Mouse (Mus musculus) brain, embryonic 14.5 days (tissue): Measurements from ENCODE around the gene Ppm1n. TPM values are rescaled to one million over a fixed set of nuclear protein-coding genes. Genes with fewer than 3 reads are reported as not detected.

ENCODE experiments used
- DNase-seq: peaks from one replicate; pipeline ENCODE4 v3.0.0-alpha.2; 2011; ENCODE audit warnings: low read depth
- CTCF ChIP-seq: fragments of 200-500 bp; IDR thresholded peaks from 2 replicates; pipeline ENCODE4 v1.5.1; 2012; ENCODE audit warnings: inconsistent platforms, mild to moderate bottlenecking, moderate library complexity, borderline replicate concordance; ENCODE audit not compliant: insufficient read depth, insufficient read length; ENCODE audit errors: extremely low read depth
- POLR2A ChIP-seq: fragments of 200-500 bp; IDR thresholded peaks from 2 replicates; pipeline ENCODE4 v1.6.1; 2012; ENCODE audit warnings: mild to moderate bottlenecking, inconsistent platforms, borderline replicate concordance; ENCODE audit not compliant: poor library complexity, insufficient read depth, insufficient read length, severe bottlenecking; ENCODE audit errors: extremely low read depth
- polyA plus RNA-seq: library from polyadenylated mRNA; depleted of rRNA; stranded (reverse); fragments of >200 nt; gene quantifications from 2 replicates; pipeline ENCODE4 v1.2.3, GENCODE M21; 2012

The Ppm1n gene
- polyA plus RNA-seq, 1 experiment: 1.1 TPM

DNA sequence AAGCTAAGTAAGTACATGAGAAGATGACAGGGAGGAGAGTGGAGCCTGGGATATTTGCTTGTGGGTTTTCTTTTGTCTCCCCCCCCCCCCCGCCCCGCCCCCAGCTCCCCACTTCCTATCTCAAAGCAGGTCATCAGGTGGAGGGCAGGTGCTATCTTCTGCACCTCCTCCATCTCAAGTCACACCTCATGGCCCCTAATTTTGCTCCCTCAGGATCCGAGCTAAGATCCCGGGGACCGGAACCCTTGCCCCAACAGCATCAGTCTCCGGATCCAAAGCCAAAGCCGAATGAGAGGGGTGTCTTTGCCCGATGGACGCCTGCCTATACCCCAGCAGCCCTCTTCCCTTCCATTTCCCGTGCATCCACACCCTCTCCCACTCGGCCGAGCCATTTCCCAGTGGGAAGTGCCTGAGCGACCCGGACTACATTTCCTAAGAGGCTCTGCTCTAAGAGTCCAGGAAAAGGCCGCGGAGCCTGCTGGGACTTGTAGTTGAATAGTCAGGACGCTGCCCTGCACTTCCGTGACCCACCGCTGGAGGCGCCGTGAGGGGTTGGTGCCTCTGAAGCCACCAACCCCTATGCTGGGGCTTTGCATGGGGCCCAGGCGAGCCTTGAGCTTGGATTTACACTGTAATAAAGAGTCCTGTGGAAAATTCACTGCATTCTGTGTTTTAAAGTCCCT, 15.8 kb upstream of the Ppm1n start:
- DNase-seq: peak; percentile 95
- TF ChIP-seq CTCF: peak; percentile 97
- no peak for TF ChIP-seq POLR2A

DNA sequence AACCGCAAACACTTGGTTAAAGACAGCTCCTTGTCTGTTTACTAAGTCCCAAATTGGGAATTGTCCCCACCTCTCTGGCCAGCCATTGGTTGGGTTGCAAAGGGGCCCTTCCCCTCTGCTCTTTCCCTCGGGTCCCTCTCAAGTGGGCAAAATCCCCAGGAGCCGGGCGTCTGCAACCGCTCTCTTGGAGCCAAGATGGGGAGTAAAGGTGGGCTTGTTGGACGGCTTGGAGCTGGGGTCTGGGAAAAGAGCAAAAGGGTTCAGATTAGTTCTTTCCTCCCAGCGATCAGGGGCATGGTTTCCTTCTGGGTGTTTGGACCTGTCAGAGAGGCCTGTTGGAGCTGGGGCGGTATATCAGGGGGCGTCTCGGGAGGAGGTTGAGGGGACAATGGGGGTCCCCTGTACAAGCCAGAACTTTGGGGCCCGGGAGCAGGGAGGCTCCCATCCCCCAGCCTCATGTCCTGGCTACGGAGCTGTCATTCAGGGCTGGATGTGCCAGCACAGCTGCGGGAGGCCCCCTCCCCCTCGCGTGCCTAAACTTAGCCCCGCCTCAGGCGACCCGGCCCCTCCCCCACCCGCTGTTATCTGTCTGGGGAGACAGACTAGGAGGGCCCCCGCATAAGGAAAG, 11.2 kb upstream of the Ppm1n start:
- peak; percentile 58 for DNase-seq
- TF ChIP-seq CTCF (no peak), POLR2A (no peak)

DNA sequence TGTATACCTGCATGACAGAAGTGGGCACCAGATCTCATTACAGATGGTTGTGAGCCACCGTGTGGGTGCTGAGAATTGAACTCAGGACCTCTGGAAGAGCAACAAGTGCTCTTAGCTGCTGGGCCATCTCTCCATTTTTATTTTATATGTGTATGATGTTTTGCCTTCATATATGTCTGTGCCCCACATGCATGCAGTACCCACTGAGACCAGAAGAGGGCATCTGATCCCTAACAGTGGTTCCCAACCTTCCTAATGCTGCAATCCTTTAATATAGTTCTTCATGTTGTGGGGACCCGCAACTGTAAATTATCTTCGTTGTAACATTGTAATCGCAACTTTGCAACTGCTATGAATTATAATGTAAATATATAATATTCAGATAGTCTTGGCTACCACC, 4.9 kb upstream of the Ppm1n start:
- no peak for TF ChIP-seq POLR2A
- peak; percentile 69; the same call in 1 of the 2 replicates for TF ChIP-seq CTCF
- DNase-seq: peak; percentile 60

DNA sequence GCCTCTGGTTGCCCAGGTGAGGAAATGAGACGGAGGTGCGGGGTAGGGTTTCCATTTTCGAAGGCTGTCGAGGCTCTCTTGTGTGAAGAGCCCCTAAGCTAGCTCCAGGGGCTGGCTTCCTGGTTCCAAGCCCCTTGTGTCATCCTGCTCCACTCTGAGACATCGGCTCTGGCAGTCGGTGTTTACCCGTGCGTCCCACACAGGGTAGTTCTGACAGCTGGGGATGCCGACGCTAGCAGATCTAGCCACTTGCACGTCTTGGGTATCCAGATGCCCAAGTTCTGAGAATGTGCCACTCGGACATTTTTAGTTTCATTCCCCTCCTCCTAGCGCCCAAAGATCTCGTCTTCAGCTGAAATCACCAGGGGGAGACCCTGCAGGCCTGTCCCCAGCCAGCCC, 3.5 kb upstream of the Ppm1n start:
- DNase-seq: peak; percentile 45
- TF ChIP-seq POLR2A (no peak), CTCF (no peak)

DNA sequence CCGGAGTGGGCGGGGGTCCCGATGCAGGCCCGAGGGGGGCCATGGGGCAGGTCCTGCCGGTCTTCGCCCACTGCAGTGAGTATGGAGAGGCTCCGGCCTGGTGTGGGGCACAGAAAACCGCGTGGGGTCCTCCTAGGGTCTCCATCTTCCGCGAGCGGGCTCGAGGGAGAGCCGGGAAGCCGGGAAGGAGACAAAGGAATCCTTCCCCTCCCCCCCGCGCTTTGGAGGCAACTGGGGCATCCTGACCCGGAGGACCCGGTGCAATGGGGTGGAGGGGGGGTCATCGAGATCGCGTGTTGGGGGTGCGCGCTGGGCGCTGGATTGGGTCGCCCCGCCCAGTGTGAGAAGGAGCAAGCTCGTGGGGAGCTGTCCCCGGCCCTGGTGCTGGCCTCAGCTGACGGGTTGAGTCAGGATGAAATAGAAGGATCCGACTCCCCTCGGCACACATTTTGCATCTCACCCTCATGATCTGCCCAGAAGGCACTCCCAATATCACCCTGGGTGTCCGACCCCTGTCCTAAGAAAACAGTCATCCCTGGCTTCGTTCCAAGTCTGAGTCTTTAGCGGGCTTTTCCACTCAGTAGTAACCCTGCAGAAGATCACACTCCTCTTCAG, 3.0 kb upstream of the Ppm1n start:
- DNase-seq: peak; percentile 56
- no peak for TF ChIP-seq CTCF
- TF ChIP-seq POLR2A: no peak

DNA sequence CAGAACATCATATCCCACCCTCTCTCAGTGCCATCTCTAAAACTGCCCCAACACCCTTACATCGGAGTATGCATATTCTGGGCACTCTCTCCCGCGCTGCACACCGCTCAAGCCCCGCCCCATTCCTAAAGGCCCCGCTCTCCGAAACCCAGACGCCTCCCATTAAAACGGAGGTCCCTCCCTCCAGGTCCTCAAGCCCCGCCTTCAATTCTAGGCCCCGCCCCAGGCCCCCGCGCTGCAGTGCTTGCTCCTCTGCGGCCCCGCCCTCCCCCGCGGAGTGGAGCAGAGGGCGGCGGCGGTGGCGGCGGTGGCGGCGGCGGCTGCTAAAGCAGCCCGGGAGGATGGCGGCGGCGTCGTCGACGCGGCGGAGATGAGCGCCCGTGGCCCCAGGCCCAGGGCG, 2.5 kb upstream of the Ppm1n start, which contains the start of gene Rtn2:
Gene Rtn2, plus strand, starts transcription at position 240 of the 400 bp plus-strand sequence.
- peak; percentile 95 for DNase-seq
- peak; percentile 73 for TF ChIP-seq POLR2A
- TF ChIP-seq CTCF: no peak

DNA sequence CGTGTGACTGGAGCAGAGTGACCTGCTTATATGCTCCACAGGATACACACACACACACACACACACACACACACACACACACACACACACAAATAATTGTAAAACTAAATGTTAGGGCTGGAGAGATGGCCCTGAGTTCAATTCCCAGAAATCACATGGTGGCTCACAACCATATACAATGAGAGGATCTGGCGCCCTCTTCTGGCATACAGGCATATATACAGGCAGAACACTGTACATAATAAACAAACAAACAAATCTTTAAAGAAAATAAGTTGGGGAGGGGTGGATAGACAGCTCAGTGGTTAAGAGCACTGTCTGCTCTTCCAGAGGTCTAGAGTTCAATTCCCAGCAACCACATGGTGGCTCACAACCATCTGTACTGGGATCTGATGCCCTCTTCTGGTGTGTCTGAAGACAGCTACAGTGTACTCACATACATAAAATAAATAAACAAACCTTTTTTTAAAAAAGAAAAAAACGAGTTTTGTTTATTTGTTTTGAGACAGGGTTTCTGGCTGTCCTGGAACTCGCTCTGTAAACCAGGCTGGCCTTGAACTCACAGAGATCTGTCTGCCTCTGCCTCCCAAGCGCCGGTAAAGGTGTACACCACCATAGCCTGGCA, 1.9 kb upstream of the Ppm1n start:
- DNase-seq: peak; percentile 52
- peak; percentile 34; the same call in 1 of the 2 replicates for TF ChIP-seq CTCF

DNA sequence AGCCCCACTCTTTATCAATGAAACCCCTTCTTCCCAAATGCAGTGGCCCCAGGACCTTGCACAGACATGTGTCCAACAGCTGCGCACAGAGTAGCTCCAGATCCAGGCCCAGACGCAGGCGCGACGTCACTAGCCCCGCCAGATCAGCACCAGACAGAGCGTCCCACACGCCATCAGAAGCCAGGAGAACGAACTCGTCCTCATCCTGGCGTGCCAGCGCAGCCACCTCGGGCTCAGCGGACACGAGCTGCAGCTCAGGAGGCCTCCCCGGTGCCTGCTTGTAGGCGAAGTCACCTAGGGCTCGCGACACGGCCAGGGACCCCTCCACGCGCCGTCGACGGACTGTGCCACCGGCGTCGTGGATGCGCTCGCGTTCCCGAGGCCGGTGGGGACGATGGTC, 812 bp downstream of the Ppm1n start:
- DNase-seq: no peak
- TF ChIP-seq CTCF: no peak

DNA sequence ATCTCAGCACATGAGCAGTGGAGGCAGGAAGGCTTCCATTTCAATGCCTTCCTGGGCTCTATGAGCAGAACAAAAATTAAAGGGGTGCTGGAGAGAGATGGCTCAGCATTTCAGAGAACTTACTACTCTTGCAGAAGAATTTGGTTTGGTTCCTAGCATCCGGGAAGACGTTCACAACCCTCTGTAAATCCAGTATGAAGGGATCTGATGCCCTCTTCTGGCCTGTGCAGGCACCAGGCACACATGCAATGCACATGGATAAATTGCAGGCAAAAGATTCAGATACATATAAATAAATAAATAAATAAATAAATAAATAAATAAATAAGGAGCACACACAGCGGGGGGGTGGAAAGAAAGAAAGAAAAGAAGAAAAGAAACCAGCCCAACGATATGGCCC, 3.6 kb downstream of the Ppm1n start:
- DNase-seq: no peak
- TF ChIP-seq POLR2A: no peak
- TF ChIP-seq CTCF: peak; percentile 17; the same call in 1 of the 2 replicates

DNA sequence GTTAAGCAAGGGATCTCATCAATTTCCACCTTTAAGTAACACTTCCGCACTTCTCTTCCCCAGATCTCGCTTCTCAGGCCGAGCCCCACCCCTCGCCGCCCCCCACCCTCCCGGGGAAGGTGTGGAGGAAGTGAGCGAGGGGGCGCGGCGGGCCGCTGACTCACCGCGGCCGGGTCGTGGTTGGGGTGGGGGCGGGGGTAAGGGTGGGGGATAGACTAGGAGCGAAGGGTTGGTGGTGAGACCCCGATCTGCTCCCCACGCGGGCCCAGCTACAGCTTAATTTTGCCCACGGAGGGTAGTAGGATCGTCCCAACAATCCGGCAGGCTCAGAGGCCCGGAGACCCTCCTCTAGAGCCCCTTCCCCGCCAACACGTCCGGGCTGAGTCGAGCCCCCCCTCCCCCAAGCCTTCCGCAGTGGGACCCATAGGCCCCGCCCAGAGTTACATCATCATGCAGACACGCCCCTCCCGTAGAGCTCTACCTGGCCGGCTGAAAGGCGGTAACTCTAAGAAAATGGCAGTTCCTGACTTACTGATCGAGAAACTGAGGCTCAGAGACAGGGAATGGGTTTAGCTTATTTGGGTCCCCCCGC, 7.6 kb downstream of the Ppm1n start:
- DNase-seq: peak; percentile 83
- TF ChIP-seq CTCF (no peak), POLR2A (0 out of 2 replicates have a peak, but pooled peaks have one; percentile 13)

DNA sequence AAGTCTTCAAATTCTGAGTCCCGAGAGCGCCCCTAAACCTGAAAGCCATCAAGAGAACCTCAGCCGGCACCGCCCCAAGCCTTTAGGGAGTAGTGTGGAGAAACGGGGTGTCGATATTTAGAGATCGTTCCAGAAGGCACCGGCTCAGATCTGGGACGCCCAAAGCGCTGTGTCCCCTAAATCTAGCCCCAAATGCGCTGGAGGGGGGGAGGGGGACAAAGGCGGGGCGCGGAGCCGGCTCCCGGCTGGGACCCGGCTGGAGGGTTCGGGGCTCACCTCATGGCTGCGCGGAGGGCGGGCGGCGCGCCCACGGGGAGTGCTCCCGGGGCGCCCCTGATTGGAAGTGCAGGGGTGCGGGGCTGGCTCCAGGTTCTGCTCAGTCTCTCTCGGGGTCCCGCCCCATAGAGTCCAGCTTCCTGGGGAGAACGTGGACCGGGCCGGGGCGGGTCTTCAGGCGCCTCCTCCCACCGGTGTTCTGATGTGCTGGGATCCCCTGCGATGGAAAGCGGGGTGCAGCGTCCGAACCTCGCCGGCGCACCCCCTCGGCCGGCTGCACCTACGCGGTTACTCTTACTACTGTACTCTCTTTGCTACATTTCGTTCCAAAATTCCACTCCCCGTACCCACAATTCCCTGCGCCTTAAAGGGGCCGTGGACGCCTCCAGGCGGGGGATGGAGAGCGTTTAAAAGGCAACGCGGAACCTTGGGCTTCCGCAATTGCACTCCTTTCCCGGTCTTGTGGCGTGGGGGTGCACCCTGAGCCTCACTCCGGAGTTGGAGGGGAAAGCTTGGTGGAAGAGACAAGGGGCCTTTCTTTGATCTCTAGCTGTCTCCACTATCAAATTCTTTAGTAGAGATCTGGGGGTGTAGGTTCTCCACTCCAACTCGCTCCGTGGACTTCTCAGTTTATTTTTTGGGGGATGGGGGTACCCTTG, 8.4 kb downstream of the Ppm1n start, which contains the start of gene Vasp:
Gene Vasp, minus strand, starts transcription at position 580 of the 935 bp plus-strand sequence.
- TF ChIP-seq CTCF (no peak), POLR2A (peak; percentile 23; the same call in 1 of the 2 replicates)

More for the DNA sequence above, 8.4 kb downstream of the Ppm1n start, which contains the start of gene Vasp:
- peak; percentile 93 for DNase-seq
